Mouse (Mus musculus): ENCODE measurements around the gene Pecam1.

GRCm38 (mm10) chr11:106780089-106780425, 29.6 kb upstream of the Pecam1 start:
- TF ChIP-seq CTCF (IDR thresholded peaks at IDR 0.05; ENCODE audit: low read depth): no peak
- no peak for TF ChIP-seq EP300 (optimal IDR thresholded peaks at IDR 0.05)
